Mouse (Mus musculus): Measurements from ENCODE around the gene Mypop.

The Mypop gene

DNA sequence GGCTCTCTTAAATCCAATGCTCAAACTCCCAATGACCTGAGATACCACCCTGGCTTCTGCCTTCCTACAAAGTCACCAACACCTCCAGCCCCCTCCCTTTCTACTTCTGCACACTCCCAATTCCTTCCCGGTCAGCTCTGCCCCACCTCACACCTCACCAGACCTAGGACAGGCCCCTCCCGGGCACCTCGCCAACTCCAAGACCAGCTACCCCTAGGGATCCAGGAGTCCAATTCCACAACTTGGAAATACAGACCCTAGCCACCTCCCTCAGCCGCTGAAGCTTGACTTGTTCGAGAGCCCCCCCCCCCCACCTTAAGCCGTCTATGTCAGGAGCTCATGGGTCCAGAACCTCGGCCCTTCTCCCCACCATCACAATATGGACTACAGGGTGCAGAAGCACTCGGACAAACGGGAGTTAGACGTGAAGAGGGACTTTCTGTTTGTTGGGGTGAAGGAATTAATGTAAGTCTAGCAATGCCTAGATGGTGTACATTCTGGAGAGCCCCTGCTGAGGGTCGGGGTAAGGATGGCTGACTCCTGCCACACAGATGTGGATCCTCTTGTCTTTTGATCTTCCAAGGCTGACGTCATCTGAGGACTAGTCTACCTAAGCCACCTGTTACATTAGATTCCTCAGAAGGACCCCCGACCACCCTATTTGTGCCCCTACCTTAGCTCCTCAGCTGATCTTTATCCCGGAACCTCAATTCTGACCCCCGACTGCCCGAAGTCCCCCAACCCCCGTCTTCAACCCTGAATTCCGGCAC is 31.3 kb downstream of the Mypop start:
- DNase-seq, result peak in 1 of 2 experiments; percentile 42

DNA sequence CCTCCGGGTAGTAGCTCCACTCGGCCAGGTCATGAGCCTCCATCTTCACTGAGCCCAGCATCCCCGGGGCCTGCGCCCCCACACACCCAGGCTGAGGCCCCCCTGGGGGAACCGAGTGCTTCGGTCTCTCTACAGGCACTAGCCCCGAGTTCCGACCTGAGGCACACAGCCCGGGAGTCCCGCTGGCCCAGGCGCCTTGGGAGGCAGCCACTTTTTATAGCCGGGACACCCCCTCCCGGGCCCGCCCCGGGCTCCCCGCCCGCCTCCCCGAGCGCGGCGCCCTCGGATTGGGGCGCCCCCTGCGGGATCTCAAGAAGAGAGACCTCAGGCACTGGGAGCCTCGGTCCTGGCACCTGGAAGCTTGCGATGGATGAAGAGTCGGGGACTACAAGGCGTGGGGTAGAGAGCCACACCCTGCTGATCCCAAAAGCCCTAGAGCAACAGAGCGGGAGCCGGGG is 32.3 kb downstream of the Mypop start, which contains the start of gene Foxa3:
Gene Foxa3 (minus strand): TSS at position 182 of the 458 bp plus-strand sequence.
- peak; percentile 43 to 67 for DNase-seq

DNA sequence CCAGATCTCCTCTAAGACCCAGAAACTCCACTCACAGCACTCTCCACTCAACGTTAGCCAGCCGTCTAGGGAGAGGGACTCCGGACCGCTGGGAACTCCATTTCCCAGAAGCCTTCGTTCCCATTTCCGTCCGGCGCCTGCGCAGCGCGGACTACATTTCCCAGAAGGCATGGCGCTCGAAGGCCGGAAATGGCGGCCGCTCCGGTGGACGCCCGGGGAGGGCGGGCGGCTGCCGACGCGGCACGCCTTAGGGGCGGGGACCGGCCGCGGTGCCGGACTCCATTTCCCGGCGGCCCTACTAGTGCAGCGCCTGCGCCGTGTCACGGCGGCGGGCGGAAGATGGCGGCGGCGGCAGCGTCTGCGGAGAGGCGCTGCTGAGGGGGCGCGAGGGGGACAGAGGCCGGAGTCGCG is 33.1 kb downstream of the Mypop start, which contains the start of gene Sympk:
Gene Sympk (plus strand): TSS at position 282 of the 411 bp plus-strand sequence.
- peak; percentile 95 to 97 for DNase-seq

DNA sequence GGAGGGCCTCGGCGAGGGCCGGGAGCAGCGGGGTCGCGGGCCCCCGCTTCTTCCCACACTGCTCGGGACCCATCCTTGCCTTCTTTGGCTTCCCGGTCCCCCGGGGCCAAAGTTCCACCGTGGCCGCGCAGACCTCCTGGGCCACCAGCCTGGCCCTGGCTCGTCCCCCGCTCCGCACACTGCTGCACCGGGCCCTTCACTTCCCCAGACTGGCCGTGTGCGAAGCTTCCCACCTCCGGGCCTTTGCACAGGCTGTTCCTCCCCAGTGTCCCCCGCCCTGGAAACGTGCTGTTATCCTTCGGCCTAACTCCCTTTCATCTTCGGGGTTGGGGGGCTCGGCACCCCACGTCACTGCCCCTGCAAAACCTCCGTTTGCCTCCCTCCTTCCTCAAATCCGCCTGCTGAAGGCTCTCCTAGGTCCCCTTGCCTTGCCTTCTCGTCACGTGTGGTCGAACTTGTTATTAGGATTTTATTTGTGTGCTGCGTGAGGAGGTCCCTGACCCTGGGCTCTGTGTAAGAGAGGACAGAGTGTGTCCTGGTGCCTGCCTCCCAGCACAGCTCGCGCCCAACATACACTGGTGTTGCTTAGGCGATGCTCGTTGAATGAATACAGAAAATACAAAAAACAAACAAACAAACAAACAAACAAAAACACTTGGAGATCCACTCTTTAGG is 33.7 kb downstream of the Mypop start:
- peak; percentile 45 to 61 for DNase-seq

DNA sequence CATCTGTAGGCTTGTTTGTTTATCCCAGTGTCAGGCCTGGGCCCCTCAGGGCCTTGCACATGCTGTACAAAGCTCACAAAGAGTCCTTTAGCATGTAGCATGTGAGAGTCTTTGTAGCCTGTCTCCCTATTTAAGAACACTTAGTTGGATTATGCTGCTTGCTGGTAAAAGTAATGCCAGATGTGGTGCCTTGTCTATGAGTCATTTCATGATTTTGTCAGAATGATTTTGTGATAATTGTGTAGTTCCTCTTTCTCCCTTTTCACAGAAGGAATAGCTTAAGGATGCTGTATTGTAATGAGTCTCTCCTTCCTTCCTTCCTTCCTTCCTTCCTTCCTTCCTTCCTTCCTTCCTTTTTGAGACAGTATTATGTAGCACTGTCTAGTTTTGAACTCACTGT is 37.0 kb downstream of the Mypop start:
- no peak for DNase-seq

DNA sequence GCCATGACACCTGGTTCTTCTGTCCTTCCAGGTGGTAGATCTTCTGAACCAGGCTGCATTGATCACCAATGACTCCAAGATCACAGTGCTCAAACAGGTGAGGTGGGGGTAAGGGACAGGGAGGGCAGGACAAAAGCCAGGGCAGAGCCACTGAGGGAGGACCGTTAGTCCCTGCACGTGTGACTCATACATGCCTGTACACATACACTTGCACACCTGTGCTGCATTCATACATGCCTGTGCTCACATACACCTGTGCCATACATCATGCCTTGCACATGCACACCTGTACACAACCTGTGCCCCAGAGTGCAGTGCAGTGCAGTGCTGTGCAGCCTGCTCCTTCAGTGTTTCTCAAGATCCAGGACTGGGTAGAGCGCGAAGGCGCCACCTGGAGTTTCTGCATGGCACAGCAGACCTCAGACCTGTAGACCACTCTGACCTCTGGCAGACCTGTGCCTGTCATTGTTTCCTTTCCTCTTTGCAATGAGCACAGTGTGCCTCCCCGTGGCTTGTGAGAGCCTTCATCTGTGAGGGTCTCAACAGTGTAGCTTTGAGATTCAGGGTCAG is 38.1 kb downstream of the Mypop start:
- DNase-seq, result peak; percentile 77 to 83

DNA sequence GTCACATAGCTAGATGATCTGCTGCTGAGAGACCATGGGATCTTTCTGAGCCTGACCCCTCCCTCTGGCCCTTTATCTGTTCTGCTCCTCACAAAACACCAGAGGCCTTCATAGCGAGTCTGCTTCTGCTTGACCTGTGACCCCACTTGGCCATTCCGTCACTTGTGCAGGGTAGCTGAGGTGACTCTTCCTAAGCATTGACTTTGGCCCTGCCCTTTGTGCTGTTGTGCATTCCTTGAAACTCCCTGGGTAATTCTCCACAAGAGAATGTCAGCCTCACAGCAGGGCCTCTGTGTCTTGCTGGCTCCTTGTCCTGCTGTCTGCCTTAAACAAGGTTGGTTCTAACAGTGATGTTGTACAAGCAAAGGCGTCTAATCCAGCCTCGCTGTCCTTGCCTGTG is 40.6 kb downstream of the Mypop start:
- no peak for DNase-seq

DNA sequence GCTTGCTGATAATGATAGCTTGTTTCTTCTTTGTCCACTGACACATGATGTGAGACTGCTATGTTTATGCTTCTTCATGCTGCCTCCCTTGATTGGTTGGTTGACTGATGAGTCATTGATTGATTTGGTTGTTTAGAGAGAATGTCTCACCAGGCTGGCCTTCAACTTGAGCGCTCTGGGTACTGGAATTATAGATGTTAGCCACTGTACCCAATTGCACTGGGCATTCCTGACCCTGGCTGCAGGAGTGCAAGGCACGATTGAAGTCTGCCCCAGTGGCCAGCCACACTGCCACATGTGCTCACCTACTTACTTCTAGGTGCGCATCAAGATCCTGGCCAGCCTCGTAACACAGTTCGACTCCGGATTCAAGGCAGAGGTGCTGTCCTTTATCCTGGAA is 53.6 kb downstream of the Mypop start:
- no peak for DNase-seq

DNA sequence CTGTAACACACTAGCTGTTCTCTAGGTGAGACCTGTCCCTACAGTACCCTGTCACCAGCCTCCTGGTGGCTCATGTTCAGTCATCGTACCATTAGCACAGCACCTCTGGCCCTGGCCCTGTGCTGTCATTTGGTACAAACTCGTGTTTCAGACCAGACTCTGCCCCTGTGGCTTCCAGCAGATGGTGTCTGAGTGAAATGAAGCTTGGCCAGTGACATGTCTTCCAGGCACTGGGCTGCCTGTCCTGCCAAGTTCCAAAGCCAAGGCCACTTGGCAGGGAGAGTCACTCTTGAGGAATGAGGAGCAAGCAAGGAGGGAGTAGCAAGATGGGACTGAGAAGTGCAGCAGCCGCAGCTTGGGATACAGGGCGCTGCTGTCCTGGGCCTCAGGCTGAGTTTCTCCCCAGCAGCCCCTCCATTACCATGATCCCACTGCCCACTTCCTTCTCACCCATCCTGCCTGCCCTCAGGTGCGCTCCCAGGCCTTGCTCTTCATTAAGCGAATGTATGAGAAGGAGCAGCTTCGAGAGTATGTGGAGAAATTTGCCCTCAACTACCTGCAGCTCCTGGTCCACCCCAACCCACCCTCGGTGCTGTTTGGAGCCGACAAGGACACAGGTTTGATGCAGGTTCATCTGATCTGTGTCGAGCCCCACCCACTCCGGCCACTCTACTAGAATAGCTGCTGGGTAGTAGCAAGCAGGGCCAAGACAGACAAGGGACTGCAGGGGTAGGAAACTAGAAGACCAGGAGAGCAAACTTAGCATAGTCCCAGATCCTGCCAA is 55.4 kb downstream of the Mypop start:
- DNase-seq, result no peak

DNA sequence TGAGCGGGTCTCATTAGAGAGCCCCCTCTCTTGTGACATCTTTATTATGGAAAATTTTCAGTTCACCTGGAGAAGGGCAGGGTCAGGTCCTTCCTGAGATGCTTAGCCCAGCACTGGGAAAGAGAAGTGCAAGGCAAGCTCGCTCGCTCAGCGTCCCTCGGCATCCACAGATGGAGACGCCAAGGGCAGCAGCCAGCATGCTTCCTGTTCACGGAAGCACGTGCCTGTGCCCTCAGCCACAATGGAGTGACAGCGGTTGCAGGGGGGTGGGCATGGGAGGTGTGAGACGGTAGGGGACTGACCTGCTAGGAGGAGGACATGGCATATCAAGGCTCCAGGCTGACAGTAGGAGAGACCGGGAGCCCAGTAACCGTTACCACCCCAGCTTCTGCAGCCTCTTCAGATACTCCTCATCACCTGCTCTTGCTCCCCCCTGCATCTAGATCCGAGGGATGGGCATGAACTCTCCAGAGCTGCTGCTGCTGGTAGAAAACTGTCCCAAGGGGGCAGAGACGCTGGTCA is 57.0 kb downstream of the Mypop start:
- no peak for DNase-seq

DNA sequence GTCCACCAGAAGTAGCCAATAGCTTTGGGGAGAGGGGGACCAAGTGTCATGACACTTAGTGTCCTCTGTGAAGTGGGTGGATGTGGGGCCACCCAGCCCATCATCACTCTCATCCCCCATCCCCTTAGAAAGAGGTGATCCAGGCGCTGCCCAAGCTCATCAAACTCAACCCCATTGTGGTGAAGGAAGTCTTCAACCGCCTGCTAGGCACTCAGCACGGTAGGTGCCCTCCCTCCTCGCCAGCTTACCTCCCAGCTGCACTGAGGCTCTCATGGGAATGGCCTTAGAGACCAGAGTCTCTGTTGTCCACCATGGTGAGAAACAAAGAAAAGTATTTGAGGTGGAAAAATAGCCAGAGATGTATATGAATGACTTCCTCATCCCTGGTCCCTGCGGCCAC is 58.2 kb downstream of the Mypop start:
- no peak for DNase-seq

DNA sequence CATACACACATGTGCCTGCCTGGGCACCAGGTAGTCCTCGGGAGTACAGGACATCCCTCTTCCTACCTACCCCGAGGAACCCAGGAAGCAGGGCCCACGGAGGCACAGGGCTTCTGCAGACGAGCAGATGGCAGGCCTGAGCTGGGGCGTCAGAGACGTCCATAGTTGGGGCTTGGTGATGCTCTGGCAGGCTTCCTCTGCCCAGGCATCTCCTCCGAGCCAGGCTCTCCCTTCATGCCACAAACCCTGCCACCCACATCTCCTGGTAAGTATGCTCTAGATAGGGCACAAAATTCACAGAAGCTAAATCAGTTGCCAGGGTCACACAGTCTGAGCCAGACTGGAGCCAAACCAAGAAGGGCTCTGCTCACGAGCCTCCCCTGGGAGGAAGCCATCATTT is 59.1 kb downstream of the Mypop start:
- DNase-seq, result no peak

DNA sequence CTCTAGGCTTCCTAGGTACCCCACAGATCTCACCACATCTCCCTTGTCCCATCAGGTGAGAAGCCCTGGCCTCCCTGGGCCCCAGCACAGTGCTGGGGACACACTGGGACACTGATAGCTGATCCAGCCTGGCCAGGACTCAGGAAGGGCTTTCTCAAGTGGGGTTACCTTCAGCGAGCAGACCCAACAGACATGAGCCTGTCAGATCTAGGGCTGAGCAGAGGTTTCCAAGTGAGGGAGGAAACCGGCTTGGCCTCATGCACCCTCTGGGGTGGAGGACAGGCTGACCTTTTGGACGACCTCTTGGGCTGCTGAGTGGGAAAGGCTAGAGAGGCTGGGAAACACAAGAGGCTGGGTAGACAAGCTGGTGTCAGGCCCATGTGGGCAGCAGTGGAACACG is 60.1 kb downstream of the Mypop start:
- no peak for DNase-seq

All from kidney, postnatal 4 days (tissue).